Mouse (Mus musculus) kidney, embryonic 14.5 days (tissue): ENCODE results near the gene Btf3l4. TPM values are rescaled to one million over a fixed set of nuclear protein-coding genes. Genes with fewer than 3 reads are reported as not detected.

Source experiments
- ATAC-seq: fragments of 200-750 bp; cut with Nextera tagmentation; 2 replicates; pipeline ENCODE4 v1.8.0; 2017; ENCODE audit warnings: moderate number of reproducible peaks, mild to moderate bottlenecking, moderate TSS enrichment, moderate library complexity; ENCODE audit not compliant: low FRiP score, low TSS enrichment
- H3K27ac ChIP-seq: fragments of 300-500 bp; sonication (generic); 2 replicates; pipeline ENCODE4 v1.5.1; 2014; ENCODE audit warnings: low read depth, mild to moderate bottlenecking, low read length, moderate library complexity, mixed read lengths
- H3K27me3 ChIP-seq: fragments of 300-500 bp; sonication (generic); 2 replicates; pipeline ENCODE4 v1.6.1; 2014; ENCODE audit warnings: mild to moderate bottlenecking, low read length; ENCODE audit not compliant: control insufficient read depth, insufficient read depth
- H3K36me3 ChIP-seq: fragments of 300-500 bp; sonication (generic); 2 replicates; pipeline ENCODE4 v1.6.1; 2014; ENCODE audit warnings: low read length, mixed read lengths; ENCODE audit not compliant: control insufficient read depth, insufficient read depth
- H3K4me1 ChIP-seq: fragments of 300-500 bp; sonication (generic); 2 replicates; pipeline ENCODE4 v1.6.1; 2014; ENCODE audit warnings: low read length, mixed read lengths; ENCODE audit not compliant: control insufficient read depth, insufficient read depth
- H3K4me2 ChIP-seq: fragments of 300-500 bp; sonication (generic); replicated peaks from 2 replicates; pipeline ENCODE4 v1.6.1; 2014; ENCODE audit warnings: low read depth, mild to moderate bottlenecking, low read length
- H3K4me3 ChIP-seq: fragments of 300-500 bp; sonication (generic); 2 replicates; pipeline ENCODE4 v1.5.1; 2014; ENCODE audit warnings: mild to moderate bottlenecking, low read length
- H3K9ac ChIP-seq: fragments of 300-500 bp; sonication (generic); 2 replicates; pipeline ENCODE4 v1.6.1; 2014; ENCODE audit warnings: low read depth, mild to moderate bottlenecking, low read length, moderate library complexity
- H3K9me3 ChIP-seq: fragments of 300-500 bp; sonication (generic); 2 replicates; pipeline ENCODE4 v1.6.1; 2016; ENCODE audit warnings: low read length; ENCODE audit not compliant: control insufficient read depth
- polyA plus RNA-seq: library from polyadenylated mRNA; unstranded; fragments of >200 nt; fragmentation: Nextera tagmentation; extraction: Ambion mirVana; gene quantifications from 2 replicates; pipeline ENCODE4 v1.2.1, GENCODE M21; 2014

Btf3l4 gene
- polyA plus RNA-seq, 1 experiment from 2014 or later = 199 TPM

DNA sequence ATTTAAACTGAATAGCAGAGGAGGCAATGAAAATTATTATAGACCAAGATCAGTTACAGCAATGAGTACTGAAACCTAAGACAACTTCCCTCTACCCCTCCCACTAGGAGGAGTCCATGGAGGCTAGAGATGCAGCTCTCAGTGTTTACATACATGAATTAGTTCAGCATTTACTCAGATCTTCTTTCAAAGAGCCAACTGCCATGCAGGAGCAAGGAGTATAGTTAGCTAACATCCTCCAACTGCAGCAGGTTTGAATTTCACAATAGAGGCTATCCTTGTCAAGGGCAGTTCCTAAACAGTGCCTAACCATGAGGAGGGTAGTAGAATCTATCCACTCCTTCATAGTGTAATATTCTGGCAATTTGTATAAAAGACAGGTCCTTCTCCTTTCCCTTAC is 64.9 kb downstream of the Btf3l4 start:
- peak; percentile 57 for ATAC-seq
- Histone ChIP-seq H3K9me3 (no peaks in the 10 kb centered on the region), H3K27me3 (no peaks in the 10 kb centered on the region), H3K4me1 (0 out of 2 replicates have a peak, but pooled peaks cover 2% of the 10 kb centered on the region), H3K27ac (no peak overlapping the region), H3K4me2 (no peak overlapping the region), H3K36me3 (no peaks in the 10 kb centered on the region), H3K9ac (no peak overlapping the region), H3K4me3 (no peak overlapping the region)

Other genes with a start within 250 kb of the Btf3l4 start
- gene Cc2d1b, start 213.7 kb downstream of the Btf3l4 start, polyA plus RNA-seq = 19.6 and 31.8 TPM in 2 replicates
- 2.1 and 3.3 TPM in 2 replicates for gene 3110021N24Rik, start 114.0 kb downstream of the Btf3l4 start, polyA plus RNA-seq
- gene Zfyve9, start 52.8 kb downstream of the Btf3l4 start, polyA plus RNA-seq = 7.2 and 7.5 TPM in 2 replicates
- gene Txndc12, start 987 bp upstream of the Btf3l4 start, polyA plus RNA-seq = 112 and 117 TPM in 2 replicates
- 66.3 and 68.7 TPM in 2 replicates for gene Kti12, start 14.2 kb upstream of the Btf3l4 start, polyA plus RNA-seq
- gene A730015C16Rik, start 15.0 kb upstream of the Btf3l4 start, polyA plus RNA-seq = 0.76 and 1.5 TPM in 2 replicates
- 16.0 and 16.6 TPM in 2 replicates for gene Rab3b, start 45.4 kb upstream of the Btf3l4 start, polyA plus RNA-seq
- gene Nrd1, start 167.0 kb upstream of the Btf3l4 start, polyA plus RNA-seq = 40.7 and 57.2 TPM in 2 replicates